Mouse (Mus musculus) midbrain, embryonic 14.5 days (tissue): ENCODE results near the gene Bcl2. TPM values are rescaled to one million over a fixed set of nuclear protein-coding genes. Genes with fewer than 3 reads are reported as not detected.

ENCODE experiments used
- ATAC-seq: fragments of 200-750 bp; cut with Nextera tagmentation; 2 replicates; pipeline ENCODE4 v1.8.0; 2017; ENCODE audit warnings: moderate number of reproducible peaks, moderate library complexity; ENCODE audit not compliant: low FRiP score, low TSS enrichment
- DNase-seq: peaks from one replicate; pipeline ENCODE4 v3.0.0-alpha.2; 2015
- H3K27ac ChIP-seq: fragments of 300-500 bp; sonication (generic); replicated peaks from 2 replicates; pipeline ENCODE4 v1.5.1; 2014; ENCODE audit warnings: mild to moderate bottlenecking, low read depth, low read length, moderate library complexity
- H3K27me3 ChIP-seq: fragments of 300-500 bp; sonication (generic); 2 replicates; pipeline ENCODE4 v1.6.1; 2014; ENCODE audit warnings: low read length, control low read depth, mixed read lengths; ENCODE audit not compliant: control insufficient read depth, insufficient read depth
- H3K36me3 ChIP-seq: fragments of 300-500 bp; sonication (generic); 2 replicates; pipeline ENCODE4 v1.6.1; 2014; ENCODE audit warnings: low read length, control low read depth; ENCODE audit not compliant: control insufficient read depth, insufficient read depth
- H3K4me1 ChIP-seq: fragments of 300-500 bp; sonication (generic); 2 replicates; pipeline ENCODE4 v1.6.1; 2014; ENCODE audit warnings: mild to moderate bottlenecking, antibody characterized with exemption, low read length, control low read depth; ENCODE audit not compliant: control insufficient read depth, insufficient read depth
- H3K4me2 ChIP-seq: fragments of 300-500 bp; sonication (generic); 2 replicates; pipeline ENCODE4 v1.6.1; 2014; ENCODE audit warnings: mild to moderate bottlenecking, low read length, moderate library complexity
- H3K4me3 ChIP-seq: fragments of 300-500 bp; sonication (generic); replicated peaks from 2 replicates; pipeline ENCODE4 v1.5.1; 2014; ENCODE audit warnings: low read depth, low read length
- H3K9ac ChIP-seq: fragments of 300-500 bp; sonication (generic); replicated peaks from 2 replicates; pipeline ENCODE4 v1.6.1; 2014; ENCODE audit warnings: mild to moderate bottlenecking, low read length, moderate library complexity
- H3K9me3 ChIP-seq: fragments of 300-500 bp; sonication (generic); 2 replicates; pipeline ENCODE4 v1.6.1; 2016; ENCODE audit warnings: low read length, control low read depth, mixed read lengths; ENCODE audit not compliant: control insufficient read depth
- WGBS: fragments of 180-500 bp; shearing (Covaris S2); extraction: QIAGEN DNeasy Blood & Tissue Kit; methylation state at CpG from one replicate; pipeline ENCODE4 v1.1.7; 2014; 5-methylcytosine and 5-hydroxymethylcytosine counted together
- polyA plus RNA-seq: library from polyadenylated mRNA; unstranded; fragments of >200 nt; fragmentation: Nextera tagmentation; extraction: Ambion mirVana; gene quantifications from 2 replicates; pipeline ENCODE4 v1.2.1, GENCODE M21; 2014

Bcl2 gene
- polyA plus RNA-seq = 10.7 and 12.2 TPM in 2 replicates

GRCm38 (mm10) chr1:106713621-106714529 lies at the start of gene Bcl2:
TSS of gene Bcl2 (minus strand) at chr1:106714274.
- Histone ChIP-seq H3K36me3 (no peaks in the 10 kb centered on the region), H3K9me3 (no peaks in the 10 kb centered on the region), H3K27me3 (no peaks in the 10 kb centered on the region), H3K9ac (peak within 1 kb of the TSS; percentile 92), H3K27ac (peak within 1 kb of the TSS; percentile 92), H3K4me2 (peak within 1 kb of the TSS; percentile 96), H3K4me1 (peaks cover 22% of the 10 kb centered on the region), H3K4me3 (peak within 1 kb of the TSS; percentile 74)
- under 1% methylated on average over 80 of the region's 95 CpGs for WGBS
- peak; percentile 88 for ATAC-seq
- DNase-seq = peak; percentile 90

- 88% methylated on average over 3 of the region's 3 CpGs for WGBS
- DNase-seq (no peak), ATAC-seq (no peak)
- peaks cover 15% of the 10 kb centered on the region; the same call in 1 of the 2 replicates for H3K36me3 ChIP-seq
- H3K4me3 ChIP-seq = no peak overlapping the region
- H3K27me3 ChIP-seq = no peaks in the 10 kb centered on the region
- H3K9me3 ChIP-seq = no peaks in the 10 kb centered on the region
- H3K4me1 ChIP-seq = peaks cover 11% of the 10 kb centered on the region
- peak overlapping the region; percentile 97 for H3K4me2 ChIP-seq
- H3K27ac ChIP-seq = no peak overlapping the region
- H3K9ac ChIP-seq = no peak overlapping the region
Measured at GRCm38 (mm10) chr1:106760750-106761149, 46.7 kb upstream of the Bcl2 start.

GRCm38 (mm10) chr1:106759572-106760435 lies 45.7 kb upstream of the Bcl2 start, which contains the start of gene Kdsr:
TSS of gene Kdsr (minus strand) at chr1:106759727.
- Histone ChIP-seq H3K4me1 (peaks cover 11% of the 10 kb centered on the region), H3K4me2 (peak within 1 kb of the TSS; percentile 97), H3K9ac (peak within 1 kb of the TSS; percentile 73), H3K27me3 (no peaks in the 10 kb centered on the region), H3K4me3 (peak within 1 kb of the TSS; percentile 72), H3K9me3 (no peaks in the 10 kb centered on the region), H3K27ac (peak within 1 kb of the TSS; percentile 83), H3K36me3 (peaks cover 11% of the 10 kb centered on the region; the same call in 1 of the 2 replicates)
- 2% methylated on average over 51 of the region's 51 CpGs for WGBS
- DNase-seq = peak; percentile 99
- peak; percentile 99 for ATAC-seq

- peak overlapping the region; percentile 97 for H3K4me2 ChIP-seq
- peak; percentile 30 for DNase-seq
- H3K36me3 ChIP-seq = peaks cover 8% of the 10 kb centered on the region; the same call in 1 of the 2 replicates
- H3K27ac ChIP-seq = peak overlapping the region; percentile 83
- no peaks in the 10 kb centered on the region for H3K27me3 ChIP-seq
- H3K9ac ChIP-seq = peak overlapping the region; percentile 73
- peak; percentile 35 for ATAC-seq
- H3K9me3 ChIP-seq = no peaks in the 10 kb centered on the region
- peaks cover 11% of the 10 kb centered on the region for H3K4me1 ChIP-seq
- H3K4me3 ChIP-seq = peak overlapping the region; percentile 72
- 4% methylated on average over 34 of the region's 34 CpGs for WGBS
Measured at GRCm38 (mm10) chr1:106758734-106759571, 44.9 kb upstream of the Bcl2 start.

GRCm38 (mm10) chr1:106756633-106757032 lies 42.6 kb upstream of the Bcl2 start:
- ATAC-seq = no peak
- H3K27me3 ChIP-seq = no peaks in the 10 kb centered on the region
- WGBS = 91% methylated on average over 4 of the region's 4 CpGs

GRCm38 (mm10) chr1:106752013-106752412 lies 37.9 kb upstream of the Bcl2 start:
- no peak for DNase-seq
- no peaks in the 10 kb centered on the region for H3K9me3 ChIP-seq

More at GRCm38 (mm10) chr1:106756633-106757032, 42.6 kb upstream of the Bcl2 start:
- H3K4me2 ChIP-seq = no peak overlapping the region
- H3K9me3 ChIP-seq = no peaks in the 10 kb centered on the region
- H3K36me3 ChIP-seq = peaks cover 14% of the 10 kb centered on the region; the same call in 1 of the 2 replicates
- H3K4me1 ChIP-seq = peaks cover 11% of the 10 kb centered on the region
- no peak overlapping the region for H3K9ac ChIP-seq
- DNase-seq = no peak
- H3K4me3 ChIP-seq = no peak overlapping the region
- H3K27ac ChIP-seq = no peak overlapping the region

GRCm38 (mm10) chr1:106750656-106751055 lies 36.6 kb upstream of the Bcl2 start:
- H3K36me3 ChIP-seq = peaks cover 43% of the 10 kb centered on the region
- H3K27ac ChIP-seq = no peak overlapping the region
- no peak for ATAC-seq

More at GRCm38 (mm10) chr1:106752013-106752412, 37.9 kb upstream of the Bcl2 start:
- Histone ChIP-seq H3K36me3 (peaks cover 33% of the 10 kb centered on the region), H3K27ac (no peak overlapping the region), H3K4me3 (no peak overlapping the region), H3K27me3 (no peaks in the 10 kb centered on the region), H3K4me2 (no peak overlapping the region), H3K4me1 (no peaks in the 10 kb centered on the region), H3K9ac (no peak overlapping the region)
- 95% methylated on average over 5 of the region's 5 CpGs for WGBS
- ATAC-seq = no peak

More at GRCm38 (mm10) chr1:106750656-106751055, 36.6 kb upstream of the Bcl2 start:
- no peak overlapping the region for H3K4me3 ChIP-seq
- no peaks in the 10 kb centered on the region for H3K4me1 ChIP-seq
- H3K4me2 ChIP-seq = no peak overlapping the region
- no peak overlapping the region for H3K9ac ChIP-seq
- no peaks in the 10 kb centered on the region for H3K27me3 ChIP-seq
- H3K9me3 ChIP-seq = no peaks in the 10 kb centered on the region
- DNase-seq = no peak
- 93% methylated on average over 1 of the region's 1 CpGs for WGBS
